Mouse (Mus musculus): ENCODE data around the gene Spen.
A peak's percentile ranks its signal among the peaks of the same experiment; 100 is the strongest.

The Spen gene

GRCm38 (mm10) chr4:141446211-141446610, 92.2 kb downstream of the Spen start:
- no peak for DNase-seq (ENCODE audit: low spot score in 2 of 2)

GRCm38 (mm10) chr4:141445328-141445720, 93.1 kb downstream of the Spen start:
- DNase-seq (ENCODE audit: low spot score in 2 of 2): no peak

GRCm38 (mm10) chr4:141444451-141445327, 93.7 kb downstream of the Spen start, which contains the start of gene Zbtb17:
Zbtb17 (plus strand) TSS chr4:141444654.
- DNase-seq (ENCODE audit: low spot score in 2 of 2): peak; percentile 83 to 91

GRCm38 (mm10) chr4:141443641-141444429, 94.6 kb downstream of the Spen start:
- DNase-seq (ENCODE audit: low spot score in 2 of 2): no peak

- DNase-seq (ENCODE audit: low spot score in 2 of 2): no peak
Measured at GRCm38 (mm10) chr4:141440877-141441276, 97.5 kb downstream of the Spen start.

- DNase-seq (ENCODE audit: low spot score in 2 of 2): no peak
Measured at GRCm38 (mm10) chr4:141439083-141439803, 99.2 kb downstream of the Spen start.

- DNase-seq (ENCODE audit: low spot score in 2 of 2): no peak
Measured at GRCm38 (mm10) chr4:141435974-141436373, 102.4 kb downstream of the Spen start, which contains the start of gene Srarp. Srarp (minus strand) TSS chr4:141436105.

GRCm38 (mm10) chr4:141433191-141433590, 105.2 kb downstream of the Spen start:
- DNase-seq (ENCODE audit: low spot score in 2 of 2): no peak

GRCm38 (mm10) chr4:141432666-141433065, 105.7 kb downstream of the Spen start:
- DNase-seq (ENCODE audit: low spot score in 2 of 2): no peak

- DNase-seq (ENCODE audit: low spot score in 2 of 2): peak; percentile 34 to 76
Measured at GRCm38 (mm10) chr4:141430997-141431396, 107.4 kb downstream of the Spen start.

GRCm38 (mm10) chr4:141429847-141430246, 108.5 kb downstream of the Spen start:
- DNase-seq (ENCODE audit: low spot score in 2 of 2): no peak

- DNase-seq (ENCODE audit: low spot score in 2 of 2): no peak
Measured at GRCm38 (mm10) chr4:141429381-141429780, 109.0 kb downstream of the Spen start.

GRCm38 (mm10) chr4:141427921-141428320, 110.5 kb downstream of the Spen start:
- DNase-seq (ENCODE audit: low spot score in 2 of 2): no peak

GRCm38 (mm10) chr4:141426796-141427745, 111.3 kb downstream of the Spen start:
- no peak for DNase-seq (ENCODE audit: low spot score in 2 of 2)

- DNase-seq (ENCODE audit: low spot score in 2 of 2): peak; percentile 17 to 26
Measured at GRCm38 (mm10) chr4:141425484-141426479, 112.6 kb downstream of the Spen start.

- no peak for DNase-seq (ENCODE audit: low spot score in 2 of 2)
Measured at GRCm38 (mm10) chr4:141423691-141424431, 114.5 kb downstream of the Spen start.

- no peak for DNase-seq (ENCODE audit: low spot score in 2 of 2)
Measured at GRCm38 (mm10) chr4:141423288-141423687, 115.1 kb downstream of the Spen start.

GRCm38 (mm10) chr4:141422841-141423240, 115.6 kb downstream of the Spen start:
- no peak for DNase-seq (ENCODE audit: low spot score in 2 of 2)

GRCm38 (mm10) chr4:141421423-141421822, 117.0 kb downstream of the Spen start:
- DNase-seq (ENCODE audit: low spot score in 2 of 2): no peak
